Comparison of ENCODE assay signal across 9 mouse cellular contexts in the genomic region with DNA sequence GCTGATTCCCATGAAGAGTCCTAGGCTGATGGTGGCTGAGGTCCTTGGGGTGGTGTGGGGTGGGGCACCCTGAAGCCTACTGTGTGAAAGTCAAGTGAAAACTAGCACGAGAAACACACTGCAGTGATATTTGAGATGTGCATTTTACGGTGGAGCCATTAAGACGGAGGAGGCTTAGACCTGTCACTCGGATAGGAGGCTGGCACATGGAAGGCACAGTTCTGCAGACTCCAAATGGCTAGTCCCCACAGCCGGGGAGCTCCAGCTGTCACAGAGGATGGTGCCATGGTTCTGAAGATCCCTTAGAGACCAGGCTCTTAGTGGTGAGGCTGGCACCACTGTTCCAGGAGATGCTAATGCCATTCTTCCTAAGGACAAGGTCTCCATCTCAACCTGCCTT. TPM values are rescaled to one million over a fixed set of nuclear protein-coding genes. Genes with fewer than 3 reads are reported as not detected.
A peak's percentile ranks its signal among the peaks of the same experiment; 100 is the strongest.
DNase-seq lines count a peak whose midpoint lies in the region; ATAC-seq and TF ChIP-seq lines count a peak whose summit lies in the region.
"Had no signal": no experiment of that assay in that cellular context is flagged by ENCODE, and none has a peak within 500 bp of the region (broad histone marks: within the 10 kb centered on the region; RNA-seq: fewer than 3 reads in every experiment).

No protein-coding gene starts in this region.

- no peak for TF ChIP-seq POLR2A in kidney, adult 2 months (IDR thresholded peaks at IDR 0.05; ENCODE audit: low read depth, low read length)

- H3K9me3 ChIP-seq in forebrain, embryonic 12.5 days, result no peaks in the 10 kb centered on the region
- H3K9me3 ChIP-seq in forebrain, embryonic 14.5 days (replicated peaks; ENCODE audit: control insufficient read depth, low read length), result no peaks in the 10 kb centered on the region
- H3K9me3 ChIP-seq in kidney, embryonic 16.5 days (ENCODE audit: low read length), result no peaks in the 10 kb centered on the region
- H3K9me3 ChIP-seq in E14TG2a.4 (ENCODE audit: low read length), result no peaks in the 10 kb centered on the region
- no peaks in the 10 kb centered on the region for H3K9me3 ChIP-seq in forebrain, postnatal 0 days (ENCODE audit: low read length)

- no peaks in the 10 kb centered on the region for H3K27me3 ChIP-seq in forebrain, embryonic 12.5 days
- no peaks in the 10 kb centered on the region for H3K27me3 ChIP-seq in forebrain, embryonic 14.5 days (replicated peaks; ENCODE audit: control insufficient read depth, insufficient read depth, low read length)
- H3K27me3 ChIP-seq in kidney, embryonic 16.5 days (ENCODE audit: insufficient read depth, low read length), result no peaks in the 10 kb centered on the region
- no peaks in the 10 kb centered on the region for H3K27me3 ChIP-seq in kidney, adult 2 months (replicated peaks; ENCODE audit: control insufficient read depth, insufficient read depth, low read length)
- no peaks in the 10 kb centered on the region for H3K27me3 ChIP-seq in E14TG2a.4 (ENCODE audit: insufficient read depth, low read length)
- H3K27me3 ChIP-seq in forebrain, postnatal 0 days (ENCODE audit: insufficient read depth, low read length), result no peaks in the 10 kb centered on the region

- DNase-seq in forebrain, embryonic 14.5 days (ENCODE audit: low spot score), result no peak
- no peak for DNase-seq in kidney, adult 2 months
- no peak for DNase-seq in forebrain, postnatal 0 days
- no peak for DNase-seq in adrenal gland, postnatal 36 days
- no peak for DNase-seq in spleen, postnatal 14 days (ENCODE audit: low spot score in 2 of 2)

- H3K4me1 ChIP-seq in forebrain, embryonic 12.5 days, result peaks cover 60% of the 10 kb centered on the region
- peaks cover 44% of the 10 kb centered on the region for H3K4me1 ChIP-seq in forebrain, embryonic 14.5 days (ENCODE audit: control insufficient read depth, insufficient read depth, low read length)
- peaks cover 35% of the 10 kb centered on the region for H3K4me1 ChIP-seq in kidney, embryonic 16.5 days (ENCODE audit: insufficient read depth, low read length)
- H3K4me1 ChIP-seq in kidney, adult 2 months (ENCODE audit: control insufficient read depth, insufficient read depth, low read length), result peaks cover 9% of the 10 kb centered on the region
- H3K4me1 ChIP-seq in E14TG2a.4 (replicated peaks; ENCODE audit: low read depth, low read length), result peaks cover 78% of the 10 kb centered on the region
- peaks cover 19% of the 10 kb centered on the region for H3K4me1 ChIP-seq in forebrain, postnatal 0 days (ENCODE audit: insufficient read depth)

- peak overlapping the region; percentile 51; the same call in 1 of the 2 replicates for H3K27ac ChIP-seq in forebrain, embryonic 12.5 days
- H3K27ac ChIP-seq in forebrain, embryonic 14.5 days (ENCODE audit: low read depth, low read length), result no peak overlapping the region; the same call in 1 of the 2 replicates
- H3K27ac ChIP-seq in kidney, embryonic 16.5 days (ENCODE audit: low read length), result peak overlapping the region; percentile 51; the same call in 1 of the 2 replicates
- no peak overlapping the region for H3K27ac ChIP-seq in kidney, adult 2 months (ENCODE audit: insufficient read depth, low read depth, low read length)
- peak overlapping the region; percentile 59; the same call in 1 of the 2 replicates for H3K27ac ChIP-seq in forebrain, postnatal 0 days (ENCODE audit: low read depth, low read length)

- no peak overlapping the region for H3K4me2 ChIP-seq in forebrain, embryonic 12.5 days
- no peak overlapping the region for H3K4me2 ChIP-seq in forebrain, embryonic 14.5 days (ENCODE audit: low read length)
- H3K4me2 ChIP-seq in kidney, embryonic 16.5 days (replicated peaks; ENCODE audit: low read depth, low read length), result no peak overlapping the region
- H3K4me2 ChIP-seq in forebrain, postnatal 0 days (ENCODE audit: low read depth), result no peak overlapping the region

- no peak for TF ChIP-seq CTCF in kidney, adult 2 months (conservative IDR thresholded peaks at IDR 0.05; ENCODE audit: insufficient read depth, insufficient read length, low read depth, low read length)
- TF ChIP-seq CTCF in E14TG2a.4 (conservative IDR thresholded peaks at IDR 0.05; ENCODE audit: low read length), result no peak
- no peak for TF ChIP-seq CTCF in forebrain, postnatal 0 days (IDR thresholded peaks at IDR 0.05; ENCODE audit: low read depth)

- ATAC-seq in forebrain, embryonic 12.5 days (ENCODE audit: low FRiP score), result no peak
- ATAC-seq in forebrain, embryonic 14.5 days, result no peak
- ATAC-seq in kidney, embryonic 16.5 days (ENCODE audit: low FRiP score, low TSS enrichment), result no peak
- ATAC-seq in forebrain, postnatal 0 days, result no peak

- H3K4me3 ChIP-seq in forebrain, embryonic 12.5 days (replicated peaks), result no peak overlapping the region
- no peak overlapping the region for H3K4me3 ChIP-seq in forebrain, embryonic 14.5 days (ENCODE audit: low read depth, low read length)
- no peak overlapping the region for H3K4me3 ChIP-seq in kidney, embryonic 16.5 days (ENCODE audit: low read length)
- no peak overlapping the region for H3K4me3 ChIP-seq in kidney, adult 2 months (ENCODE audit: insufficient read depth, low read depth, low read length)
- H3K4me3 ChIP-seq in E14TG2a.4 (replicated peaks; ENCODE audit: low read length), result 0 out of 2 replicates have a peak overlapping the region, but pooled peaks have one; percentile 26
- H3K4me3 ChIP-seq in forebrain, postnatal 0 days (ENCODE audit: low read depth, low read length), result no peak overlapping the region
- H3K4me3 ChIP-seq: erythroblast, embryonic 14.5 days had no signal

- H3K9ac ChIP-seq in forebrain, embryonic 12.5 days, result no peak overlapping the region
- no peak overlapping the region for H3K9ac ChIP-seq in forebrain, embryonic 14.5 days (ENCODE audit: low read length)
- H3K9ac ChIP-seq in kidney, embryonic 16.5 days (replicated peaks; ENCODE audit: low read length), result no peak overlapping the region; the same call in 1 of the 2 replicates
- no peak overlapping the region for H3K9ac ChIP-seq in forebrain, postnatal 0 days

- H3K36me3 ChIP-seq in forebrain, embryonic 12.5 days (replicated peaks), result peaks cover 30% of the 10 kb centered on the region
- H3K36me3 ChIP-seq in forebrain, embryonic 14.5 days (ENCODE audit: control insufficient read depth, insufficient read depth, low read length), result peaks cover 26% of the 10 kb centered on the region
- no peaks in the 10 kb centered on the region for H3K36me3 ChIP-seq in kidney, embryonic 16.5 days (ENCODE audit: insufficient read depth, low read length)
- no peaks in the 10 kb centered on the region for H3K36me3 ChIP-seq in kidney, adult 2 months (ENCODE audit: control insufficient read depth, insufficient read depth, low read length)
- peaks cover 39% of the 10 kb centered on the region for H3K36me3 ChIP-seq in E14TG2a.4 (ENCODE audit: insufficient read depth, low read length)
- H3K36me3 ChIP-seq in forebrain, postnatal 0 days (ENCODE audit: insufficient read depth), result peaks cover 19% of the 10 kb centered on the region

- WGBS in forebrain, embryonic 12.5 days, result 84% methylated on average over 5 of the region's 5 CpGs
- 68% methylated on average over 5 of the region's 5 CpGs for WGBS in forebrain, embryonic 14.5 days
- WGBS in kidney, embryonic 16.5 days, result 30% methylated on average over 5 of the region's 5 CpGs
- 74% methylated on average over 5 of the region's 5 CpGs for WGBS in kidney, adult 2 months
- 47% methylated on average over 5 of the region's 5 CpGs for WGBS in forebrain, postnatal 0 days

RNA-seq across cellular contexts. Expression of a gene that starts 2.3 kb away (rescaled TPM):
- 174 and 182 TPM in 2 replicates for polyA plus RNA-seq in forebrain, embryonic 12.5 days (2016; fragmentation: Nextera tagmentation; extraction: Ambion mirVana)
- polyA plus RNA-seq in forebrain, embryonic 14.5 days (2014; fragmentation: Nextera tagmentation; extraction: Ambion mirVana), result 101 TPM in 2 replicates
- 184 and 188 TPM in 2 replicates for polyA plus RNA-seq in kidney, embryonic 16.5 days (2015; fragmentation: Nextera tagmentation; extraction: Ambion mirVana)
- polyA plus RNA-seq in kidney, adult 2 months (2012; rRNA removed), result 288 and 297 TPM in 2 replicates
- total RNA-seq in forebrain, postnatal 0 days (2014; rRNA removed), result 126 and 138 TPM in 2 replicates
- polyA plus RNA-seq in forebrain, postnatal 0 days (2015; fragmentation: Nextera tagmentation; extraction: Ambion mirVana), result 45.2 and 52.8 TPM in 2 replicates
- total RNA-seq in adrenal gland, postnatal 36 days (2021), result 100 to 1,000 TPM; 110 to 130 TPM

RNA-seq across cellular contexts. Expression of a gene that starts 13.5 kb away (rescaled TPM):
- polyA plus RNA-seq in forebrain, embryonic 12.5 days (2016; fragmentation: Nextera tagmentation; extraction: Ambion mirVana), result 38.8 and 44.0 TPM in 2 replicates
- 39.0 and 49.2 TPM in 2 replicates for polyA plus RNA-seq in forebrain, embryonic 14.5 days (2014; fragmentation: Nextera tagmentation; extraction: Ambion mirVana)
- polyA plus RNA-seq in kidney, embryonic 16.5 days (2015; fragmentation: Nextera tagmentation; extraction: Ambion mirVana), result 20.4 and 21.9 TPM in 2 replicates
- 11.2 and 15.0 TPM in 2 replicates for polyA plus RNA-seq in kidney, adult 2 months (2012; rRNA removed)
- 73.7 and 89.6 TPM in 2 replicates for total RNA-seq in forebrain, postnatal 0 days (2014; rRNA removed)
- polyA plus RNA-seq in forebrain, postnatal 0 days (2015; fragmentation: Nextera tagmentation; extraction: Ambion mirVana), result 43.4 and 53.3 TPM in 2 replicates
- 1 to 10 TPM; 4.9 to 5.2 TPM for total RNA-seq in adrenal gland, postnatal 36 days (2021)

RNA-seq across cellular contexts. Expression of a gene that starts 28.5 kb away (rescaled TPM):
- 47.1 and 57.2 TPM in 2 replicates for polyA plus RNA-seq in forebrain, embryonic 12.5 days (2016; fragmentation: Nextera tagmentation; extraction: Ambion mirVana)
- polyA plus RNA-seq in forebrain, embryonic 14.5 days (2014; fragmentation: Nextera tagmentation; extraction: Ambion mirVana), result 69.4 and 77.1 TPM in 2 replicates
- polyA plus RNA-seq in kidney, embryonic 16.5 days (2015; fragmentation: Nextera tagmentation; extraction: Ambion mirVana), result 24.0 and 26.7 TPM in 2 replicates
- 85.0 and 148 TPM in 2 replicates for polyA plus RNA-seq in kidney, adult 2 months (2012; rRNA removed)
- total RNA-seq in forebrain, postnatal 0 days (2014; rRNA removed), result 252 and 296 TPM in 2 replicates
- polyA plus RNA-seq in forebrain, postnatal 0 days (2015; fragmentation: Nextera tagmentation; extraction: Ambion mirVana), result 70.0 and 77.2 TPM in 2 replicates
- total RNA-seq in adrenal gland, postnatal 36 days (2021), result 10 to 100 TPM; 39.6 to 49.0 TPM

RNA-seq across cellular contexts. Expression of a gene that starts 33.4 kb away (rescaled TPM):
- polyA plus RNA-seq in forebrain, embryonic 12.5 days (2016; fragmentation: Nextera tagmentation; extraction: Ambion mirVana), result 46.9 and 47.4 TPM in 2 replicates
- 28.1 and 30.1 TPM in 2 replicates for polyA plus RNA-seq in forebrain, embryonic 14.5 days (2014; fragmentation: Nextera tagmentation; extraction: Ambion mirVana)
- polyA plus RNA-seq in kidney, embryonic 16.5 days (2015; fragmentation: Nextera tagmentation; extraction: Ambion mirVana), result 16.0 and 16.4 TPM in 2 replicates
- polyA plus RNA-seq in kidney, adult 2 months (2012; rRNA removed), result 6.0 and 7.9 TPM in 2 replicates
- total RNA-seq in forebrain, postnatal 0 days (2014; rRNA removed), result 35.2 and 35.8 TPM in 2 replicates
- 16.2 and 21.3 TPM in 2 replicates for polyA plus RNA-seq in forebrain, postnatal 0 days (2015; fragmentation: Nextera tagmentation; extraction: Ambion mirVana)
- total RNA-seq in adrenal gland, postnatal 36 days (2021), result 1 to 10 TPM; 2.5 to 3.7 TPM
- polyA plus RNA-seq: erythroblast, embryonic 14.5 days had no signal

RNA-seq across cellular contexts. Expression of a gene that starts 42.3 kb away (rescaled TPM):
- polyA plus RNA-seq in forebrain, embryonic 12.5 days (2016; fragmentation: Nextera tagmentation; extraction: Ambion mirVana), result 14.2 and 16.7 TPM in 2 replicates
- 4.8 and 5.1 TPM in 2 replicates for polyA plus RNA-seq in forebrain, embryonic 14.5 days (2014; fragmentation: Nextera tagmentation; extraction: Ambion mirVana)
- 15.5 and 16.2 TPM in 2 replicates for polyA plus RNA-seq in kidney, embryonic 16.5 days (2015; fragmentation: Nextera tagmentation; extraction: Ambion mirVana)
- polyA plus RNA-seq in kidney, adult 2 months (2012; rRNA removed), result 12.7 and 13.9 TPM in 2 replicates
- total RNA-seq in forebrain, postnatal 0 days (2014; rRNA removed), result 1.8 and 3.4 TPM in 2 replicates
- polyA plus RNA-seq in forebrain, postnatal 0 days (2015; fragmentation: Nextera tagmentation; extraction: Ambion mirVana), result 2.0 and 2.8 TPM in 2 replicates
- 10 to 100 TPM in 1 of 2 experiments, 1 to 10 TPM in 1; 8.8 to 10.6 TPM for total RNA-seq in adrenal gland, postnatal 36 days (2021)

Comparison
In these comparisons a context has a peak if more than half of its experiments do, and no peak if none do; other contexts are left out.
1. H3K27ac ChIP-seq: peak in forebrain, embryonic 12.5 days (single experiment), kidney, embryonic 16.5 days (single experiment) and forebrain, postnatal 0 days (single experiment); none in forebrain, embryonic 14.5 days (single experiment) and kidney, adult 2 months (single experiment).